Mouse (Mus musculus): ENCODE results near the gene Rae1.
A peak's percentile ranks its signal among the peaks of the same experiment; 100 is the strongest.

Rae1 gene

DNA sequence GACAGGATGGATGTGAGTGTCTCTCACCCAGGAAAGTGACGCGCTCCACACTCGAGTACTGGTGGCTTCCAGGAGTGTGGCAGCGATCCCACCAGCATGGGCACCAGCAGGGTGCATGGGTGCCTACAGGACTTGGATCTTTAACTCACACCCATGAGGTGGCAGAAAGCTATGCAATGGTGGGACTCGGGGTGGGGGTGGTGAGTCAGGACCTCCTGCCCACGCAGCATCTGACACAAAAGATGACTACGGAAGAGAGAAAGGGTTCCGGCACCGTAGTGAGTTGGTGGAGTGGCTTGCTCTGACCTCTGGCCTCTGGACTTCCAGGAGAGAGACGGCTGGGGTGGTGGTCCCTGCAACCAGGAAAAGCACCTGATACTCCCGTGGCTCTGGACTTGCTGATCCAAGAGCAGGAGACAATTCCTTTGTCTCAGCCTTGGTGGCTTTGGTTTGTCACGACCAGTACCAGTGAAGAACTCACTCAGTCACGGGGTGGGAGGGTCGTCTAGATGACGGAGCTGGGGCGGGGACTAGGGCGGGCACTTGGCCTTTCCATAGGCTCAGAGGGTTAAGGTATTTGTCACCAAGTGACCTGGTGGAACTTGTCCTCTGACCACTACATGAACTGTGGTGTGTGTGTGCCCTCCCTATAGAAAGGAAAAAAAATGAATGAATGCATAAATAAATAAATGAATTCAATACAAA, 48.3 kb downstream of the Rae1 start:
- DNase-seq (ENCODE audit: low read depth, low spot score), result peak; percentile 54

DNA sequence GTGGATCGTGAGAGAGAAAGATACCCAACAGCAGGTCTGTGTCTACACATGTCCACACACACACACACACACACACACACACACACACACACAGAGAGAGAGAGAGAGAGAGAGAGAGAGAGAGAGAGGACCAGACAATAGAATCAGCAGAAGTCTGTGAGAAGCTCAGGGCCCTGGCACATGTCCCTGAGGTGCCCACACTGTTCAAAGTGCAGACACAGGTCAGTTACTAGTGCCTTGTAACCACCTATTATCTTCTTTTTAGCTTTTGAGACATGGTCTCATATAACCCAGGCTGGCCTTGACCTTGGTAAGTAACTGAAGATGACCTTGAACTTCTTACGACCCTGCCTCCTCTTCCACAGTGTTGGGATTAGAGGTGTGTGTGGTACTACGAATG, 49.3 kb downstream of the Rae1 start:
- DNase-seq (ENCODE audit: low read depth, low spot score), result peak; percentile 7

DNA sequence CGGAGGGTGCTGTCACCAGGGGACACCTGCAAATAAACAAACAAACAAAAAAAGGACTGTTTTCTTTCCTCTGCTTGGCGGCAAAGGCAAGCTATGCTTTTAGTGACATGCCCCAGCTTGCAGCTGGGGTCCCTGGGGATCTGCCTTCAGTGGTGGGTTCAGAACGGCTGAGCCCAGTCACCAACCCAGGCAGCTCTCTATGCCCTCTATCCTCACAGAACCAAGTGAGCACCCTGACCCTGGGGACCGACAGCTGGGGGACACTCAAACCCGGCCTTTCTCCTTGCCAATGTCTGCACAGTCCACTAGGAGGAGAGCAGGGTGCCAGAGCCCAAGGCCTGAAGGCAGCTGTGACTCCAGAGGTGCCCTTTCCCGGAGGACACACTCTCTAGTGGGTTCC, 49.9 kb downstream of the Rae1 start:
- peak; percentile 9 for DNase-seq (ENCODE audit: low read depth, low spot score)

DNA sequence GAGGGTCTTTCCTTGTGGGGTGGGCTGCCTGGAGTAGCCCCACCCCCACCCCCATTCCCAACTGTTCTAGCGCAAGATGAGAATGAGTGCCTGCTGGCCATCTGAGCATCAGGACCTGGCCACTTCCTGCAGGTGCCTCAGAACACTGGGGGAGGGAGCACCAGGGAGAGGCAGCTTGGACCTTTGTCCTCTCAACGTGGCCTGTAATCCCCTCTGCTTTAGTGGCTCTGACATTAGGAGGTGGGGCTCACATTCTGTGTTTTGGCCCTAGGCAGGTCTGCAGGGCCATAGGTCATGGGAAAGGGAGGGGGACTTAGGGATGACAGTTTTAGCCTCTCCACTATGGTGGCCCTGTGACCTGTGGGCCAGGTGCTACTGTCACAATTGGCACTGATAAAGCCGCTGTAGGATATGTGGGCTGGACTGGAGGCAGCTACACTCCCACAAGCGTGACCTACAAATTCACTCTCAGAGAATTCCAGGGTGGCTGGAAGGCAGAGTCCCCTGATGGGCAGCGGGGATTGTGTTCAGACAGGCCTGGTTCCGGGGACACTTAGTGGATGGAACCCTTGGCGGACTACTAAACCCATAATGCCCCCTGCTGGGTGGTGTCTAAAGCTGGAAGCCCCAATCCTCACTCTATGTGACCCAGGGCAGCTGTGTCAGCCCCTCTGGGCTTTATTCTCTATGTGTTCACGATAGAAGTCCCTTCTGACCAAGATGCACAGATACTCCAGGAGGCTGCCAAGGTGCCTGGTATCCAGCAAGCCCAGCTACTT, 50.9 kb downstream of the Rae1 start:
- peak; percentile 39 for DNase-seq (ENCODE audit: low read depth, low spot score)

DNA sequence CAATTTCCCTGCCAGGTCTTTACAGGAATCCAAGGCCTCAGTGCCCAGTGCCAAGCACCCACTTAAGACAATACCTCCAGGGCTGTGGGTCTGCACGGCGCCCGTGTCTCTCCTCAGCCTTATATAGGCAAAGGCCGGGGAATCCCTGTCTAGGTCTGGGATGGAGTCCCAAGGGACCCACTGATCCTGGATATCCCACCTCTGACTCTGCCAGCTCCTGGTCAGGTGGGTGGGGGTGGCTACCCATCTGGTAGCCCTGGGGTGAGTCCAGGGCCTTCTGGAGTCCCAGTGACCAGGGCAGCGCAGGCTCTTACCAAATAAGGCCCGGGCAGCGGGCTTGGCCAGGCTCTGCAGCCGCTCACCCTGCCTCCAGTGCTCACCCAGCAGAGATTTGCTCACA, 53.0 kb downstream of the Rae1 start:
- DNase-seq (ENCODE audit: low read depth, low spot score), result no peak

DNA sequence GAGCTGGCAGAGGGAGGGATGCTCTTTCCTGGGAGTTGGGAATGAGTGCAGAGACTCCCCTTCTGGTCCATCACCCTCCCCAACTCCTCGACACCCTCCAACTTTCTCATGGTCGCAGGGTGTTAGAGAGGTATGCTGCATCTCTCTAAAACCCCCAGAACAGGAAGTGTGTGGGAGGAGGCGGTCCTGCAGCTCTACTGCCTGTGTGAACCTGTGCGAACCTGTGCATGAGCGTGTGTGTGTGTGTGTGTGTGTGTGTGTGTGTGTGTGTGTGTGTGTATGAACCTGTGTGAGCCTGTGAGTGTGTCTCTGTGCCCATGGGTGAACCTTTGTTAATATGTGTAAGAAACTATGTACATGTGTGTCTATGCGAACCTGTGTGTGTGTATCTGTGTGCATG, 53.9 kb downstream of the Rae1 start:
- peak; percentile 84 for DNase-seq (ENCODE audit: low read depth, low spot score)

DNA sequence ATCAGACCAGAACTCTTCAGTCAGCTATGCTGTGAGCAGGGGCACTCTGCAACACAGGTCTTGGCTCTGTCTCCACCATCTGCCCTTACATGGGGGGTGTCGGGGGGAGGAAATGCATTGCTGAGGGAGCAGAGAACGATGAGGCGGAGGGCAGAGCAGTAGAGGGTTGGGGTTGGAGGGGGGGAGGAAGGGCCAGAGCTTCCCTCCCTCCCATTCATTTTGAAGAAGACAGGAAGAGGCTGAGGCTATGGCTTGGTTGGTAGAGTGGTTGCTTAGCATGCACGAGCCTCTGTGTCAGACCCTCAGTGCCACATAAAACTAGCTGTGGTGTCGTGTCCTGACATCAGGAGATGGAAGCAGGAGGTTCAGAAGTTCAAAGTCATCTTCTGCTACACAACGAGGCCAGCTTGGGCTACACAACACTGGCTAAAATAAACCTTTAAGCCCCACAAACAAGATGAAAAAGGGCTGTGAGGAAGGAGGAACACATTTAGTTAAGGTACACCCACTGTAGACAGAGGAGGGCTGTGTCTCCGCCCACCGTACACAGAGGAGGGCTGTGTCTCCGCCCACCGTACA, 56.5 kb downstream of the Rae1 start:
- DNase-seq (ENCODE audit: low read depth, low spot score), result peak; percentile 56

DNA sequence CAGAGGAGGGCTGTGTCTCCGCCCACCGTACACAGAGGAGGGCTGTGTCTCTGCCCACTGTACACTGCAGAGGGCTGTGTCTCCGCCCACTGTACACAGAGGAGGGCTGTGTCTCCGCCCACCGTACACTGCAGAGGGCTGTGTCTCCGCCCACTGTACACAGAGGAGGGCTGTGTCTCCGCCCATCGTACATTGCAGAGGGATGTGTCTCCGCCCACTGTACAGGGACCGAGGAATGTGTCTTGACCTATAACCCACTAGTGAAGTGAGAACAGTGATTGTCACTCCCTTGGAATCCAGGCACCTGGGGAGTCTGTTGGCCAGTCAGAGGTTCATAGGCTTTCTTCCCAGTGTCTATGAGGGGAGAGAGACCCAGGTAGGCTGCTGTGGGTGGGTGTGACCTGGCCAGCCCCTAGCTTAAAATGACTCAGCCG, 57.0 kb downstream of the Rae1 start:
- peak; percentile 67 for DNase-seq (ENCODE audit: low read depth, low spot score)

DNA sequence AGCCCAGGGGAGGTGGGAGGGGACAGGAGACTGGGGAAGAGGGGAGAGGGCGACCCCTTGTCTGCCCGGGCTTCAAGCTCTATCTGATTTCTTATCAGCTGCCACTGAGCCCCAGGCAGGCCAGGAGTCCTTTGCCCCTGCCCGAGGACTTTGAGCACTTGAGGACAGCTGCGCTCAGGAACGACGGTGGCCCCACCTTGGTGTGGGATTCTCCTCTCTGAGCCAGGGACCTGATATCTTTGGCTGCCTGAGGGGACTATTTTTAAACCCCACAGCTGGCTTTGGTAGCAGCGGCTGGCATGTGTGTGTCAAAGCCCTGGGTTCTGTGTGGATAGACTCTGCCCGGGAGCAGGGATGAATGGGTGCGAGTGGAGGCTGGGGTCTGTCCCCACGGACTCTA, 57.7 kb downstream of the Rae1 start:
- no peak for DNase-seq (ENCODE audit: low read depth, low spot score)

DNA sequence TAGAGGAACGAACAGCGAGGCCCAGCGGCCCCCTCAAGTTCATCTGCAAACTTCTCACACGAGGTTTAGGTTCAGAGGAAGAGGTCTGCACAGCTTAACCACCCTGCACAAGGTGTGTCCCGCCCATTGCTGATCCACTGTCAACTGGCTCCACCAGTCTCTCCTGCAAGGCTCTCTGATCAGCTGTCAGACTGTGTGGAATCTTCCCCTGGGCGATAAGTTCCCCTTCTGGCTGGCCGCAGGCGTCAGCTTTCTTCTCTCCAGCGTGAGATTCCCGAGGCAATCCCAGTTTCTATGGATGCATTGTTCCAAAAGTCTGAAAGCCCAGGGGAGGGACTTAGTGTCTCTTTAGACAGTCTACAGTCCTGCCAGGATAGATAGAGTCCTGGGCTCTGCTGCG, 58.3 kb downstream of the Rae1 start:
- no peak for DNase-seq (ENCODE audit: low read depth, low spot score)

DNA sequence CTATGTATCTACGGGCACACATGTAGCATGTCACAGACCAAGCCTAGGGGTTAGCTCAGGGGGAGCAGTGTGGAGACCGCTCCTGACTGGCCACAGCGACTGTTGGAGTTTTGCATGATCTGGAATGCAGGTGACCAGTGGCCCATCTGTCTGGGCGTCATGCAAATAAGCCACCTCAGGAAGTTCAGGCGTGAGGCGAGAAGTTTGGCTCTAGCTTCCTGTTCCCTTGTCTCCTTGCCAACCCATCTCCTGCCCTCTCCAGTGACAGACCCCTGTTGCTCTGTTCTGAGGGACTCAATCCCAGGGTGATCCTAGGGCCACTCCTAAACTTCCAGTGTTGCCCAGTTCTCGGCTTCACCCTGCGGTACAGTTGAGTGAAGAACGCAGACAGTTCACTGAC, 60.5 kb downstream of the Rae1 start:
- no peak for DNase-seq (ENCODE audit: low read depth, low spot score)

DNA sequence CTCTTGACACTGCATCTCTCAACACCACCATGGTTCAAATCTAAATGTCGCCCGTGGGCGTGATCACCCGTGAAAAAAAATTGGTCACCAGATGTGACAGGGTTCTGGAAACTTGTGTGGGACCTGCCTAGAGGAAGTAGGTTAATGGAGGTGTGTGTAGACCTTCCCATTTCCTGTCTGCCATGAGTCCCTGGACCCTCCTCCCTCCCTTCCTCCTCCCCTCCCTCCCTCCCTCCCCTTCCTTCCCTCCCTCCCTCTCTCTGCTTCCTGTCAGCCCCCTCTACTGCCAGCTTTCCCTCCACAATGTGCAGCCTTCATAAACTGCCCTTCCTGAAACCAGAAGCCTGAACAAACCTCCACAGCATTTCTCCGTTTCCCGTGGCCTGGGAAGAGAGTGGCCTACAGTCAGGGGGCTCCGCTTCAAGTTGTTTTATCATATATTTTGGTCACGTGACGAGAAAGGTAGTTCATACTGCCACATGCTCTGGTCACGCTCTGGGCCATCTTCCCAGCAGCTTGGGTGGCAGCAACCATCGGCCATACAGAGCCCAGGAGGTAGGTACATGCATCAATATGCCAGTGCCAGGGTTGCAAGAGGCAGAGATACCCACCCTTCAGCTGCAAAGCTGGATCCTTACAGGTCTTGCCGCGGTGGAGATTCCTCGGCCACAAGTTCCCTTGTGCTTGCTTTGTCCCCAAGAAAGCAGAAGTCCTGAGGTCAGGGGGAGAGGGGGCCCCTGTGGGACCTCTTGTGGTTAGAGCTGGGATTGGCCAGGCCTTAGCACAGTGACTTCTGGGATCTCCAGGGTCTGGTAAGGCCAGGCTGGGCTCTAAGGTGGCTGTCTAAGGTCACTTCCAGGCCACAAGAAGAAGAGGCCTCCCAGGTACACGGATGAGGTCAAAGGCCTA, 61.8 kb downstream of the Rae1 start:
- peak; percentile 55 for DNase-seq (ENCODE audit: low read depth, low spot score)

DNA sequence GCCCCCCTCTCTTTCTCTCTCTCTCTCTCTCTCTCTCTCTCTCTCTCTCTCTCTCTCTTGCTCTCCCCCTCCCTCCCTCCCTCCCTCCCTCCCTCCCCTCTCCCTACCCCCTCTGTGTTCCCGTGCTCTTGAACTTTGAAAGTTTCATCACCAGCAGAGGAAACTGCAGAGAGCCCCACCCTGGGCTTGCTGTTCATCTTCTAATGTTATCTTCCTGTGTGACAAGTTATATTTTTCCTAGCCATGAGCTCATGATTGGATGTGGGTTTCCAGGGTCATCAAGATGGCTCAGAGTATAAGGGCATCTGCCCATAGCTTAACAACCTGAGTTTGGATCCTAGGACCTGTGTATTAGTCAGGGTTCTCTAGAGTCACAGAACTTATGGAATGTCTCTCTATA, 63.3 kb downstream of the Rae1 start:
- DNase-seq (ENCODE audit: low read depth, low spot score), result peak; percentile 64

DNA sequence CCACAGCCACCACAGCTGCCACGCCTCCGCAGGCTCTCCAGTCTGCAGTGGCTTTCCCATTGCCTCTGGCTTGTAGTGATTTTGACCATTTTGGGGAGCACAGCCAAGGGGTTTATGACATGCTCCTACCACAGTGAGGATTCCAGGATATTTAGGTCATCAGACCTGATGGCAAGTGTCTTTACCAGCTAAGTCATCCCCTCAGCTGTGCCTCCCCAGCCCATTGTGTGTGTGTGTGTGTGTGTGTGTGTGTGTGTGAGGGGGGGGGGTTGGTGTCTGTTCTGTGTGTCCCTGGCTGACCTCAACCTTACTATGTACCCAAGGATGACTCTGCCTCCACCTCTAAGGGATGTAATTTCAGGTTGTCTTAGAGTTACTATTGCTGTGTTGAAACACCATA, 64.9 kb downstream of the Rae1 start:
- no peak for DNase-seq (ENCODE audit: low read depth, low spot score)

All from CD4-positive, CD25-positive, alpha-beta regulatory T cell, adult 2 months (primary cell).